Mouse (Mus musculus) monocyte, adult 2 months (primary cell): ENCODE data around the gene St6galnac6.
A peak's percentile ranks its signal among the peaks of the same experiment; 100 is the strongest.

Source experiments
- DNase-seq, 2 experiments: peaks; one replicate each; pipeline ENCODE4 v3.0.0; 2022; ENCODE audit warnings: low spot score in 2 of 2, low read depth in 1 of 2

The St6galnac6 gene

GRCm38 (mm10) chr2:32599409-32599808 is at the start of gene St6galnac6:
St6galnac6 (plus strand) TSS chr2:32599709.
- no peak for DNase-seq

GRCm38 (mm10) chr2:32549764-32550163 is 49.7 kb upstream of the St6galnac6 start:
- DNase-seq, result no peak

GRCm38 (mm10) chr2:32551236-32551635 is 48.3 kb upstream of the St6galnac6 start:
- no peak for DNase-seq

GRCm38 (mm10) chr2:32553592-32554148 is 45.8 kb upstream of the St6galnac6 start:
- DNase-seq, result no peak

- no peak for DNase-seq
These were observed 44.0 kb upstream of the St6galnac6 start for GRCm38 (mm10) chr2:32555484-32555883.

- DNase-seq, result no peak
These were observed 43.5 kb upstream of the St6galnac6 start for GRCm38 (mm10) chr2:32556019-32556418.

GRCm38 (mm10) chr2:32559570-32559969 is 39.9 kb upstream of the St6galnac6 start:
- no peak for DNase-seq

GRCm38 (mm10) chr2:32566536-32567063 is 32.9 kb upstream of the St6galnac6 start:
- DNase-seq, result peak in 1 of 2 experiments; percentile 43

GRCm38 (mm10) chr2:32568149-32568548 is 31.4 kb upstream of the St6galnac6 start:
- DNase-seq, result no peak

- DNase-seq, result no peak
These were observed 30.6 kb upstream of the St6galnac6 start for GRCm38 (mm10) chr2:32568941-32569340.

GRCm38 (mm10) chr2:32570698-32571494 is 28.6 kb upstream of the St6galnac6 start, which contains the start of gene Dpm2:
Dpm2 (plus strand) TSS chr2:32570858.
- DNase-seq, result peak; percentile 75 to 80

- no peak for DNase-seq
These were observed 27.3 kb upstream of the St6galnac6 start for GRCm38 (mm10) chr2:32572196-32572595.

- DNase-seq, result no peak
These were observed 25.0 kb upstream of the St6galnac6 start, which contains the start of gene Pip5kl1 for GRCm38 (mm10) chr2:32574497-32574896. Pip5kl1 (plus strand) TSS chr2:32574797.

GRCm38 (mm10) chr2:32574901-32575585 is 24.5 kb upstream of the St6galnac6 start:
- peak in 1 of 2 experiments; percentile 24 for DNase-seq

GRCm38 (mm10) chr2:32575586-32576160 is 23.8 kb upstream of the St6galnac6 start, which contains the start of gene 9430097D07Rik:
9430097D07Rik (minus strand) TSS chr2:32575684.
- no peak for DNase-seq

GRCm38 (mm10) chr2:32576532-32576931 is 23.0 kb upstream of the St6galnac6 start:
- no peak for DNase-seq

- DNase-seq, result no peak
These were observed 21.1 kb upstream of the St6galnac6 start for GRCm38 (mm10) chr2:32578146-32579046.

GRCm38 (mm10) chr2:32581450-32582095 is 17.9 kb upstream of the St6galnac6 start:
- no peak for DNase-seq
